Mouse (Mus musculus): Measurements from ENCODE around the gene Aatf.

DNA sequence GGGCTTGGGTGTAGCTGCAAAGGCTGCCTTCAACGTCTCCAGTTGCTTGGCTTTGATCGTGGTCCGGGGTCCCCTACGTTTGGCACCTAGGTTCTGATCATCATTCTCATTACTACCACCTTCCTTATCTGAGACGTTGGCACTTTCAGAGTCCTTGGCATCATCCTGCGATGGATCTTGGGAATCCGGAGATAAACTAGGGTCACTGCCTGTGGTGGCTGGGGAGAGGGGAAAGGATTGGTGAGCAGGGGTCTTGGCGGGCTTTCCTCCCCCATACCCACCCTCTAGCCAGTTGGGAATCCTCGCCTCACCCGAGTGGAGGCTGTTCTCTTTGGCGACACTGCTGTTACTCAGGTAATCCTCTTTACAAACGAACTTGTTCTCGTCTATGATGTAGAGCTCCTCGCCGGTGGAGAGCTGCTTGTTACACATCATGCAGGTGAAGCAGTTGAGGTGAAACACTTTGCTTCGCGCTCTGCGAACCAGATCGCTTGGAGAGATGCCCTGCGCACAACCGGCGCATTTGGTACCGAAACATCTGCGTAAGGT, 8.5 kb upstream of the Aatf start:
- TF ChIP-seq POLR2A (IDR thresholded peaks at IDR 0.05; ENCODE audit: control insufficient read depth, low read depth, low read length): no peak
- no peak for TF ChIP-seq CTCF (IDR thresholded peaks at IDR 0.05; ENCODE audit: control insufficient read depth, insufficient read depth, insufficient replicate concordance, low read depth, low read length)
